Mouse (Mus musculus): Measurements from ENCODE around the gene Parp9.
"Not testable (repeated sequence)": the region's sequence is repeated elsewhere in the genome, so short reads cannot be mapped to it uniquely, and the experiment has no call there.

Parp9 gene

DNA sequence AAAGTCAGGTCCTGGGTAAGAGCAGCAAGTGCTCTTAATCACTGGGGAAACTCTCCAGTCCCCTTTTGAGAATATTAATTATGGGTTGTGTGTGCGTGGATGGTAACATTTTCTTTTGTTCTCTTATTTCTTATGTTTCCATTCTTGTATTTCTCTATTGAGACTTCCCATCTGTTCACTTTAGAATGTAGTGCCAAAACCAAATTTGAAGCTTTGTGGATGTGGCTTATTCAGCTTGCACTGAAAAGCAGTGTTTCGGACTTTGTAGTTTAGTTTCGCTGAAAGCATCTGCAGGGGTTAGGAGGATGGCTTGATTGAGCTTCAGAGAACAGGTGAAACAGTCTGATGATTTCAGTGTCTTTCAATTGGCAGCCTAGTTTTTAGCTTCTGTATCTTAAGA lies 55.0 kb downstream of the Parp9 start:
- DNase-seq (ENCODE audit: low spot score in 2 of 2), result no peak

DNA sequence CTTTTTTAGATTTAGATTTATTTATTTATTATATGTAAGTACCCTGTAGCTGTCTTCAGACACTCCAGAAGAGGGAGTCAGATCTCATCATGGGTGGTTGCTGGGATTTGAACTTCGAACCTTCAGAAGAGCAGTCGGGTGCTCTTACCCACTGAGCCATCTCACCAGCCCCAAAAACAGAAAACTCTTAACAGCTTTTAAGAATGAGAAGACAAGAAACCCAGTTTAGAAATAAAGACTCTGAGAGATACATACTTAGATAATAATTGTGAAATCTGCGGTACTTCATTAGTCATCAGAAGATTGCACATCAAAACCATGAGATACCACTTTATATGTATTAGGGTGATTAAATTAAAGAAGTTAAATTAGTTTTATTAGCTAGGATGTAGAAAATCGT lies 60.6 kb downstream of the Parp9 start:
- DNase-seq (ENCODE audit: low spot score in 2 of 2), result not testable (repeated sequence)

DNA sequence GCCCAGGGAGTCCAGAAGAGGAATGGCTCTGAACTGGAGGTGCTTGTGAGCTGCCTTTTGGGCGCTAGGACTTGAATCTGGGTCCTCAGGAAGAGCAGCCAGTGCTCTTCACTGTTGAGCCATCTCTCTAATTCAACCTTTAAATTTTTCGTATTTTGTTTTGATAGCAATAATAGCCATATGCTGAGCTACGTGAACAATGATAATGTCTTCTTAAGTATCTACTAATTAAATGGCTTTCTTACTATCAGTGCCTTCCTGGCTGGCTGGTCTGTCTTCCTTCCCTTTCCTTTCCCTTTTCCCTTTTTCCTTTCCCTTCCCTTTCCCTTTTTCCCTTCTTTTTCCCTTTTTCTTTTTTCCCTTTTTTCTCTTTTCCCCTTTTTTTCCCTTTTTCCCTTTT lies 70.1 kb downstream of the Parp9 start:
- no peak for DNase-seq (ENCODE audit: low spot score in 2 of 2)

DNA sequence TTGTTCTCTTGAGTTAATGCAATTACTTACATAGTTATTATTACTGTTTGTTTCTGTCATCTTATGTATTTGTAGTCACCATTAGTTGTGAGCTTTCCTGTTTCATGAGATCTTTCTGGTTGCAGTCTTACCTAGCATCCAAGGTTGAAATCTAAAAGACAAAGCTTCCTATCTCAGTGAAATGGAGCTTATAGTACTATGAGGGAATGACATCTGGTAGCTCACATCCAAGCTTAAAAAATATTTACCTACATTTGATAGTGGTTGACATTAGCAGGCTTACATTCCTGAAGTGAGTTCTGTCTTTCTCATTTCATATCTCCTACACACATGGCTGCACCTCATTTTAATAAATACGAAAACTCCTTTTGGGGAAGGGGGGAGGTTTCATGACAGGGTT lies 78.1 kb downstream of the Parp9 start:
- no peak for DNase-seq (ENCODE audit: low spot score in 2 of 2)
